Mouse (Mus musculus): ENCODE measurements around the gene Ankfn1. TPM values are rescaled to one million over a fixed set of nuclear protein-coding genes. Genes with fewer than 3 reads are reported as not detected.

The Ankfn1 gene
- not detected in 2 replicates for polyA plus RNA-seq (2012)

DNA sequence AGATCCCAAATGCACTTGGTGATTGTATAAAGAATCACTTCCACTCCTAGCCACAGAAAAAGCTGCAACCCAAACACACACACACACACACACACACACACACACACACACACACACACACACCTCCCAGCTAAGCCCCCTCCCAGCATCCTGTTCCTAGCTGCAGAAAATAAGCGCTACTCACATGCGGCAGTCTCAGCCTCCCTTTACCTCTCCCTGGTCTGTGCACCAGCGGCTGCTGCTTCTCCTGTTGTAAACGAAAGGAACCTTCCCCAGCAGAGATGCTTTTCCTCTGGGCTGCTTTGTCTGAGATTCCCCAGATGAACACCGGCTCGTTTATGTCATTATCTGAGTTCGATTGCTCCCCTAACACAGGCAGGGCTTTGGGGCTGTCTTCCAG is at the start of gene Ankfn1:
Gene Ankfn1 (minus strand): TSS at position 223 of the 400 bp plus-strand sequence.

Other genes with a start within 250 kb of the Ankfn1 start
- 3.0 and 3.5 TPM in 2 replicates for gene Pctp, start 225.2 kb upstream of the Ankfn1 start, polyA plus RNA-seq (2012)